Mouse (Mus musculus): Measurements from ENCODE around the gene Gm3238. TPM values are rescaled to one million over a fixed set of nuclear protein-coding genes. Genes with fewer than 3 reads are reported as not detected.

Gm3238 gene
- not detected for polyA plus RNA-seq (2017; shearing (Covaris generic))

DNA sequence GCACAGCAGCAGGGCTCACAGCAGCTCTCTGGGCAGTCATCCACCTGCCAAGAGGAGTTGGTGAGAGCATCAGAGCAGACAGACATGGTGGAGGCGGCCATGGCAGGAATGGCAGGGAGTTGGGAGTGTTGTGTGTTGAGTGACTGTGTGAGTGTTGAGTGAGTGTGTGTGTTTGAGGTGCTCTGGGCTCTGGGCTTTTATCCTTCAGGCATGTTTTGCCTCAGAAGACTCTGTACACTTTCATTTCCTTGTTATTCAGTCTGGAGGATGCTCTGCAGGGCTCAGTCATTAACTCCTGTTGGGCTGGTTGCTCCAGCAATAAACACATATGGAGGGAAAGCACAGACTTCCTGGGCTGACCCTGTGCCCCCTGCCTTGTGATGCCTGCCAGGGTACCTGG, at the start of gene Gm3238:
Gm3238 (minus strand) TSS at position 101 of the 400 bp plus-strand sequence.

GRCm38 (mm10) chr10:77814382-77814781, 43.3 kb upstream of the Gm3238 start, which contains the start of gene Gm2696:
Gene Gm2696, plus strand, starts transcription at chr10:77814682.

GRCm38 (mm10) chr10:77811743-77812142, 40.6 kb upstream of the Gm3238 start, which contains the start of gene Gm9507:
Gene Gm9507, minus strand, starts transcription at chr10:77811843.

DNA sequence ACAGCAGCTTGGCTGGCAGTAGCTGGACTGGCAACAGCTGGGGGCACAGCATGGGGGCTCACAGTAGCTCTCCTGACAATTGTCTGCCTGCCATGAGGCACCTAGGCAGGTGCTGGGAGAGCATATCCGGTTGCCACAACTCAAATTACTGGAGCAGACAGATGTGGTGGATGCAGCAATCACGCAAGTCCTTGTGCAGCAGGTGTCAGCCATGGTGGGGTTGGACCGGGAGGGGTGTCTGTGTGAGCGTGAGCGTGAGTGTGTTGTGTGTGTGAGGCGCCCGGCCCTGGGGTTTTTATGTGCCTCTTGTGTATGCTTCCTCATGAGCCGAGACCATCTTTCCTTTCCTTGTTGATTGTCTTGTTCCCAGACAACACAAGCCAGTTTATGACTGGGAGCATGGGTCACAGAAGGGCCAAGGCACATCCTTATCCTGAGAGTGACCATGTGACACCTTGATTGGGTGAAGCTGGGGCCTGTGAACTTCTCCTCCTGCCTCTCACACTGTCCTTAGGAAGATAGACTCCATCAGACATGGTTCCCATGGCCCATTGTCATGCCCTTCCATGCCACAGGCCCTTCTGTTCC, 27.9 kb upstream of the Gm3238 start, which contains the start of gene Gm19668:
Gm19668 (minus strand) TSS at position 213 of the 588 bp plus-strand sequence.

GRCm38 (mm10) chr10:77794976-77795375, 23.9 kb upstream of the Gm3238 start, which contains the start of gene Gm9639:
Gene Gm9639, minus strand, starts transcription at chr10:77795076.

GRCm38 (mm10) chr10:77787876-77788275, 16.8 kb upstream of the Gm3238 start, which contains the start of gene Gm7137:
Gene Gm7137, minus strand, starts transcription at chr10:77788200.

GRCm38 (mm10) chr10:77782442-77782841, 11.3 kb upstream of the Gm3238 start, which contains the start of gene Gm3250:
Gene Gm3250, minus strand, starts transcription at chr10:77782542.

DNA sequence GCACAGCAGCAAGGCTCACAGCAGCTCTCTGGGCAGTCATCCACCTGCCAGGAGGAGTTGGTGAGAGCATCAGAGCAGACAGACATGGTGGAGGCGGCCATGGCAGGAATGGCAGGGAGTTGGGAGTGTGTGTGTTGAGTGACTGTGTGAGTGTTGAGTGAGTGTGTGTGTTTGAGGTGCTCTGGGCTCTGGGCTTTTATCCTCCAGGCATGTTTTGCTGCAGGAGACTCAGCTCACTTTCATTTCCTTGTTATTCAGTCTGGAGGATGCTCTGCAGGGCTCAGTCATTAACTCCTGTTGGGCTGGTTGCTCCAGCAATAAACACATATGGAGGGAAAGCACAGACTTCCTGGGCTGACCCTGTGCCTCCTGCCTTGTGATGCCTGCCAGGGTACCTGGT, 5.7 kb upstream of the Gm3238 start, which contains the start of gene Gm7138:
Gm7138 (minus strand) TSS at position 101 of the 400 bp plus-strand sequence.

GRCm38 (mm10) chr10:77759582-77759981, 11.5 kb downstream of the Gm3238 start, which contains the start of gene Gm3233:
Gene Gm3233, minus strand, starts transcription at chr10:77759682.

DNA sequence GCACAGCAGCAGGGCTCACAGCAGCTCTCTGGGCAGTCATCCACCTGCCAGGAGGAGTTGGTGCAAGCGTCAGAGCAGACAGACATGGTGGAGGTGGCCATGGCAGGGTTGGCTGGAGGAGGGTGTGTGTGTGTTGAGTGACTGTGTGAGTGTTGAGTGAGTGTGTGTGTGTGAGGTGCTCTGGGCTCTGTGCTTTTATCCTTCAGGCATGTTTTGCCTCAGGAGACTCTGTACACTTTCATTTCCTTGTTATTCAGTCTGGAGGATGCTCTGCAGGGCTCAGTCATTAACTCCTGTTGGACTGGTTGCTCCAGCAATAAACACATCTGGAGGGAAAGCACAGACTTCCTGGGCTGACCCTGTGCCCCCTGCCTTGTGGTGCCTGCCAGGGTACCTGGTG, 19.9 kb downstream of the Gm3238 start, which contains the start of gene Gm9736:
Gm9736 (minus strand) TSS at position 101 of the 400 bp plus-strand sequence.

DNA sequence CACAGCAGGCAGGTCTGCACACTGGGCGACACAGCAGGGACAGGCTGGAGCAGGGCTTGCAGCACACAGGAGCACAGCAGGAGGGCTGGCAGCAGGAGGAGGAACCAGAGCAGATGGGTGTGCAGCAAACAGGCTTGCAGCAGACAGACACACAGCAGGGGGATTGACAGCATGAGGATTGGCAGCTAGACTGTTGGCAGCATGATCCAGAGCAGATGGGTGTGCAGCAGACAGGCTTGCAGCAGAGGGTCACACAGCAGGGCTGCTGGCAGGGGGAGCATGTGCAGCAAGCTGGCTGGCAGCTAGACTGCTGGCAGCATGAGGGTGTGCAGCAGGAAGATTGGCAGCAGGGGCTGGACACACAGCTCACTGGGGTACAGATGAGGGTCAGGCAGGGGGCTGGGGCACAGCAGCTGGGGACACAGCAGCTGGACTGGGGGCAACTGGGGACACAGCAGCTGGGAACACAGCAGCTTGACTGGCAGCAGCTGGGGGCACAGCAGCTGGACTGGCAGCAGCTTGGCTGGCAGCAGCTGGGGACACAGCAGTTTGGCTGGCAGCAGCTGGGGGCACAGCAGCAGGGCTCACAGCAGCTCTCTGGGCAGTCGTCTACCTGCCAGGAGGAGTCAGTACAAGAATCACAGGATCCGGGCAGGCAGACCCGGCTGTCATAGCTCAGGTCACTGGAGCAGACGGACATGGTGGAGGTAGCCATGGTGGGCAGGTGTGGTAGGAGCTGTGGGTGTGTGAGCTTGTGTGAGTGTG, 29.0 kb downstream of the Gm3238 start, which contains the start of gene Gm18596:
Gm18596 (minus strand) TSS at position 715 of the 765 bp plus-strand sequence.

GRCm38 (mm10) chr10:77726186-77726585, 44.9 kb downstream of the Gm3238 start, which contains the start of gene Gm10100:
Gene Gm10100, plus strand, starts transcription at chr10:77726486.

Other genes with a start within 250 kb of the Gm3238 start
- gene Itgb2, start 241.1 kb downstream of the Gm3238 start, polyA plus RNA-seq (2017; shearing (Covaris generic)) = 605 TPM
- gene Pttg1ip, start 189.6 kb downstream of the Gm3238 start, polyA plus RNA-seq (2017; shearing (Covaris generic)) = 129 TPM
- 129 TPM for gene Sumo3, start 165.2 kb downstream of the Gm3238 start, polyA plus RNA-seq (2017; shearing (Covaris generic))
- not detected for gene Gm49325, start 165.1 kb downstream of the Gm3238 start, polyA plus RNA-seq (2017; shearing (Covaris generic))
- gene Ube2g2, start 149.1 kb downstream of the Gm3238 start, polyA plus RNA-seq (2017; shearing (Covaris generic)) = 62.1 TPM
- 0.87 TPM for gene Tspear, start 84.8 kb downstream of the Gm3238 start, polyA plus RNA-seq (2017; shearing (Covaris generic))
- not detected for gene Gm19402, start 80.6 kb downstream of the Gm3238 start, polyA plus RNA-seq (2017; shearing (Covaris generic))
- not detected for gene Gm9508, start 74.1 kb downstream of the Gm3238 start, polyA plus RNA-seq (2017; shearing (Covaris generic))
- gene Gm10272, start 64.7 kb downstream of the Gm3238 start, polyA plus RNA-seq (2017; shearing (Covaris generic)) = not detected
- gene Gm10024, start 59.9 kb downstream of the Gm3238 start, polyA plus RNA-seq (2017; shearing (Covaris generic)) = not detected
- gene Gm10142, start 55.5 kb downstream of the Gm3238 start, polyA plus RNA-seq (2017; shearing (Covaris generic)) = not detected
- not detected for gene Krtap12-1, start 50.7 kb downstream of the Gm3238 start, polyA plus RNA-seq (2017; shearing (Covaris generic))
- not detected for gene Gm10100, start 44.8 kb downstream of the Gm3238 start, polyA plus RNA-seq (2017; shearing (Covaris generic))
- not detected for gene Gm18596, start 28.7 kb downstream of the Gm3238 start, polyA plus RNA-seq (2017; shearing (Covaris generic))
- gene Gm9736, start 20.0 kb downstream of the Gm3238 start, polyA plus RNA-seq (2017; shearing (Covaris generic)) = not detected
- not detected for gene Gm3233, start 11.6 kb downstream of the Gm3238 start, polyA plus RNA-seq (2017; shearing (Covaris generic))
- gene Gm7138, start 5.6 kb upstream of the Gm3238 start, polyA plus RNA-seq (2017; shearing (Covaris generic)) = not detected
- gene Gm3250, start 11.2 kb upstream of the Gm3238 start, polyA plus RNA-seq (2017; shearing (Covaris generic)) = not detected
- gene Gm7137, start 16.9 kb upstream of the Gm3238 start, polyA plus RNA-seq (2017; shearing (Covaris generic)) = not detected
- gene Gm9639, start 23.8 kb upstream of the Gm3238 start, polyA plus RNA-seq (2017; shearing (Covaris generic)) = not detected
- gene Gm19668, start 27.8 kb upstream of the Gm3238 start, polyA plus RNA-seq (2017; shearing (Covaris generic)) = not detected
- not detected for gene Gm9507, start 40.5 kb upstream of the Gm3238 start, polyA plus RNA-seq (2017; shearing (Covaris generic))
- gene Gm2696, start 43.4 kb upstream of the Gm3238 start, polyA plus RNA-seq (2017; shearing (Covaris generic)) = not detected
- gene Krtap10-4, start 55.8 kb upstream of the Gm3238 start, polyA plus RNA-seq (2017; shearing (Covaris generic)) = not detected
- not detected for gene Krtap10-10, start 64.6 kb upstream of the Gm3238 start, polyA plus RNA-seq (2017; shearing (Covaris generic))
- not detected for gene Gm36176, start 75.5 kb upstream of the Gm3238 start, polyA plus RNA-seq (2017; shearing (Covaris generic))
- not detected for gene Gm10318, start 81.5 kb upstream of the Gm3238 start, polyA plus RNA-seq (2017; shearing (Covaris generic))
- gene Gm3285, start 90.7 kb upstream of the Gm3238 start, polyA plus RNA-seq (2017; shearing (Covaris generic)) = not detected
- not detected for gene Lrrc3, start 131.2 kb upstream of the Gm3238 start, polyA plus RNA-seq (2017; shearing (Covaris generic))
- gene Trpm2, start 199.2 kb upstream of the Gm3238 start, polyA plus RNA-seq (2017; shearing (Covaris generic)) = 0.53 TPM
- 11.0 TPM for gene 1810043G02Rik, start 207.2 kb upstream of the Gm3238 start, polyA plus RNA-seq (2017; shearing (Covaris generic))
- gene Pfkl, start 238.8 kb upstream of the Gm3238 start, polyA plus RNA-seq (2017; shearing (Covaris generic)) = 98.7 TPM

Measured in CD4-positive, CD25-positive, alpha-beta regulatory T cell, adult 9 weeks (primary cell).